Mouse (Mus musculus): Measurements from ENCODE around the gene Ddx47.

The Ddx47 gene

DNA sequence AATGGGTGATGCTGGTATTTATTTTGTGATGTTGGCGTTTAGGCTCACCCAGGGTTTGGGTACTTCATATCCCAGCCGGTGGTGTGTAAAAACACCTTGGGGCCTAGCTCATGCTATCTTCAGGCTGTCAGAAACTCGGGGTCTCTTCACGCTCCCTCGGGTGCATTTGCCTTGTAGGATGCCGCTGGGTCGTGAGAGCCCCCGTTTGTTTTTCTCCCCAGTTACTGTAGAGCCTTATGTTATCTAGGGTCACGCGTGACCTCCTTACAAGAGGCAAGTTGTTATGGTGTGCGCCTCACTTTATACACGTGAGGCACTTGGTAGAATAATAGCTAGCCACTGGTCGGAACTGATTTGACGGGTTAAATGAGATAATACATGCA, 313 bp downstream of the Ddx47 start:
- DNase-seq (ENCODE audit: low spot score): no peak

DNA sequence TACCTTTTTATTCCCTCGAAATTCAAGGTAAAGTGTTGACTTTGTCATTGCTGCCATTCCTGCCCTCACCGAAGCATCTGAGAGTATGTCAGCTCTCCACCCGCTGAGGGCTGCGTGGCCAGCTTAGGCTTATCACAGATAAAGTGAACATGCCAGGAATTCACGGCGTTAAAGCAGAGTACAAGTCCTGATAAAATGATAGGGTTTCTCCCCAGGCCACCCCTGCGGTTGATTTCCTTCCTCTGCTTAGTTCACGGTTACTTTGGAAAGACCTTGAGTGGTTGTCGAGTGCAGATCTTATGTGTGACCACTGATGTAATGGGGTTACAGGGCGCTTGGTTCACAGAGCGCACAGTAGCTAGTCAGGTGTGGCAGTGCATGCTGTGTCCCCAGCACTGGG, 5.8 kb downstream of the Ddx47 start:
- no peak for DNase-seq (ENCODE audit: low spot score)

DNA sequence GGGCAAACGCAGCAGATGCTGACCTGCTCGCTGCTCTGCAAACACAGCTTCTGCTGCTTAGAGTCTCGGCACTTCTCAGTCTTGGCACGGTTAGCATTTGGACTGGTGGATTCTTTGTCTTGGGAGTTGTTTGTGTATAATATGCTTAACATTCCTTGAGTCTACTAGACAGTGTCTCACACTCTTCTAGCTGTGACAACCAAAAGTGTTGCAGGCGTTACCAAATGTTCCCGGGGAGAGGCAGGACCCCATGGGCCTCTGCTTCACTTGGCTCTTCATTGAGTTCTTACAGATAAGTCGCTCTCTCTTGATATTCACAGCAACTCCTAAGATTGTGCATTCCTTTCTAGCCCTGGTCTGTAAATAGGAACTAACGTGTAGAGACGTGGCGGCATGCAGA, 8.2 kb downstream of the Ddx47 start:
- DNase-seq (ENCODE audit: low spot score): no peak

DNA sequence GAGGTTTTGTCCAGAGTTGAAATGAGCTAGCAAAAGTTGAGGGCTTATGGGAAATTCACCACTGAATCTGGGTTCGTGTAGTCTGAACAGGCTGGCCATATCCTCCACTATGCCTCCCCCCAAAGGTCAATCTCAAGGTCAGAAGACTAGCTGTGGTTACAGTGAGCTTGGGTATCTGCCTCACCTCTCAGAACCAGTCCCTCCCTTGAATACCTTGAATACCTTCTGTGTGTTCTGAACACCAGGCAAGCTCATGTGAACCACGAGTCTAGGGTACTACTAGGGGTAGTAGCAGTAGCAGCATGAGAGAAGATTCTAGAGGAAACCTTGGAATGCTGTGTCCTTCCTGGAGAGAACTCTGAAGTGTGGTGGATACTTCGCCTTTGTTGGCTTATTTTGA, 10.2 kb downstream of the Ddx47 start:
- DNase-seq (ENCODE audit: low spot score): no peak

DNA sequence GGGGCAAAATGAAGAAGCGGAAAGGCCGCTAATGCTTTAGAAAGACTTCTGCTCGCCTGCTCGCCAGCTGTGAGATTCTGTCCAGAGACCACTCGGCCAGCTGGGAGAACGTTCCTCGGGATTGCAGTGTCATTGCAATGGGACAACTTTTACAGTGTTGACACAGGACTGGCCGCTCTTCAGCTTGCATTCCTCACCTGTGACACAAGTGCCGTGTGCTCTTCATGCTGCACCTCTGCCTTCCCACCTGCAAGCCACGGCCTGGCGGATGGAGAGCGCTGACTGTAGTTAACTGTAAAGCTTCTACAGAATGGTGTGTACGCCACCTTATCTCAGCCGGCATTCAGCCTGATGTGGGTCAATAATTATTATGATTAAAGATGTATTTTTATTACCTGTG, 12.0 kb downstream of the Ddx47 start:
- DNase-seq (ENCODE audit: low spot score): no peak

DNA sequence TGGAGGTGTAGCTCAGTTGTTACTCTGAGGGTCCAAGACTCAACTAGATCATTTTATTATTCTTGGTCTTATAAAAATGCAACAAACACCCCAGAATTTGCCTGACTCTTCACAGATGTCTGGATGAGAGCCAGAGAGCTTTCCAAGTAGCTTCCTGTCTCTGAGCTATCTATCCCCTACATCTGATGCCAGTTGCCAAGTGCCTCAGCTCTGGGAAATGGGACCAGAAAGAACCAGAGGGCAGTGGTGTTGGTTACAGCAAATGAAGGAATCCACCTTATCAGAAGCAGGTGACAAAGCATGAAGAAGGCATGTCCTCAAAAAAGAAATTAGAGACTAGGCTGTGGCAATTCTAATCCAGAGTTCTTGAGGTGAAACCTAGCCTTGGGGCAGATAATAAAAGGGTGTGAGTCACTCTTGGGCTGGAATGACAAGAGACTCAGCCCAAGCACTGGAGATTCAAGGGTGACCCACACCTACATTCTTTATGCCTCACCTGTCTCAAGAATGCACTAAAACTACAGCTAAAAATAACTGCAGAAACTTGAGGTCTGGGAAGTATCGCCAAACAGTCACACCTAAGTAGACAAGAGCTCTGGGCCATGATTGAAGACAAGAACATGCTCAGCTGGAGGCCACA, 13.5 kb downstream of the Ddx47 start:
- no peak for DNase-seq (ENCODE audit: low spot score)

DNA sequence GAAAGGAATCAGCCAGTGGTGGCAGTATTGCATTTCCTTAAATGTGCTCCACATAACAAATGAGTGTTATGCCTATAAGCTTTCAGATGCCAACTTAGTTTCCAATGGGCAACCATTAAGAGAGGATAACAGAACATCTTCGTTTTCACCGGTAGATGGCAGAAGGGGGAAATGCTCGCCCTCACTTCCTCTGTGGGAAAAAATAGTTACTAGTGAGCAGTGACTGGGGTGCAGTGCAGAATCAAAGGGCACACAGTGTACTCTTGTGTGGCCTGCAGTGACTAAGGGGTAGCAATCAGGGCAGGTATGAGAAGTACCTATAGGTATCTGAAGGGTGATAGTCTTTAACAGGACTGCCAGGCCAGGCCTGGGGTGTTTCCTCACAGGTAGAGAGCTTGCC, 14.8 kb downstream of the Ddx47 start:
- DNase-seq (ENCODE audit: low spot score): peak; percentile 31

DNA sequence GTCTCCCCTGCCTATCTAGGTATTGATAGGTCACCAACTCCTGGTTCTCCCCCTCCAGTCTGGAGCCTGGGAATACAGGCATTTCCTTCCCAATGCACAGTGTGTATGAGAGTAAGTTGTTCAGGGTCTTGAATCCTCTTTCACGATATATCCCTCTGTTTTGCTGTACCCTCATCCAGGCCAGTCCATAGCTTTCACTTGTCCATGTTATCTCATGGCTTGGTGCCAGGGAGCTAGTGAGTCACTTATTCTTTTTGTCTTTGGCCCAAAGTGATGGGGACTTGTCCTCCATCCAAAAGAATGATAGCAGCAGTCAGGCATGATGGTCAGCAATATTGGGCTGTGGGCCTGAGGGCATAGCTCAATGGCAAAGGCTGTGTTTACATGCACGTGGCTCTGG, 15.3 kb downstream of the Ddx47 start:
- no peak for DNase-seq (ENCODE audit: low spot score)

DNA sequence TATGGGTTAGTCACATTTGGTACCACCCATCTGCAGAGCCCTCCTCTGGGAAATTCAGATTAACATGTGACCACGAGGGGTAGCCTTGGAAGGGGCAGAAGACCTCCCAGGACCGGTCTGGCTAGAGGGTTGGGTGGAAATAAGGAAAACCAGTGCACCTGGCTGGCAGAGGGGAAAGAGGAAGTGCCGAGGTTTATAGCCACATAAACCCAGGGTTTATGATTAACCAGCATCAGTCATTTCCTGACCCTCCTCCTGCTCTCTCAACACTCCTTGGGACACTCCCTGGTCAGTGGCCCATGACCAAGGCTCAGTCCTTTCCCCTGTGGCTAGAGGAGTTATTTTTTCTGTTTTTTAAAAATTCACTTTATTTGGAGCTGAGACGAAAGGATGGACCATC, 17.8 kb downstream of the Ddx47 start:
- no peak for DNase-seq (ENCODE audit: low spot score)

DNA sequence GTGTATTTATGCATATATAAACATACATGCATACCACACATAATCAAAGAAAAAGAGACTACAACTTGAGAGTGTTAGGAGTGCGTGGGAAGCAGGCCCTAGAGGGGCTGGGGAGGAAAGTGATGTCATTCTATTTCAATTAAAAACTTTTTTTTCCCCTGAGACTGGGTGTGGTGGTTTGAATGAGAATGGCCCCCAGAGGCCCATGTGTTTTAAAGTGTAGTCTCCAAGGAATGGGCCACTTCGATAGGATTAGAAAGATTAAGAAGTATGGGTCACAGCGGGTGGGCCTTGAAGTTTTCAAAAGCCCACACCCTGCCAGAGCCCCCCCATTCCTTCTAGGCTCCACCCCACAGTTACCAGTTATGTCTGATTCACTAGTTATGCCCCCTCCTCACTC, 27.3 kb downstream of the Ddx47 start:
- DNase-seq (ENCODE audit: low spot score): no peak

DNA sequence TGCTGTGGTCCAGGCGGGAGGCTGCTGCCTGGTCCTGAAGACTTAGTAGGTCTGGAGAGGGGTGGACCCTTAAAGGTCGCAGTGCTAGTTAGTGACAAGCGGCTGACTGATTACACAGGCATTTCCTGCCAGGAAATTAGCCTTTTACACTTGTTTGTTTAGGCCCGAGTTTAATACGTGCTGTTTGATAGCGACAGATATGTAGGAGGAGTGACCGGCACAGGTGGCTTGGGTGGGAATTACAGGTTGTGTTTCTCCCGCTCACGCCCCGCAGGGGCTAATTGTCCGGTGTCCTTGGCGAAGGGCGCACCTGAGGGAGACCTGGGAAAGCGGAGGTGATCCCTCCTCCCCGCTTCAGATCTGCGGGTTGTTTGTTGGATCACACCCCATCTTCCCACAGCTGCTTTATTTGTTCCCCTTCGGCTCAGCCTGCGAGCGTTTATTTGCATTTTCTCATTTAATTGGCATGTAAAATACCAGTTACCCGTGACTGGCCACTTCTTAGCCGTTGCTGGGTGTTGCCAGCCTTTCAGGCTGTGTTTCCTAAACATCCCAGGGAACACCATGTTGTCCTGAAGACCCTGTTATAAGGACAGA, 29.0 kb downstream of the Ddx47 start:
- DNase-seq (ENCODE audit: low spot score): no peak

DNA sequence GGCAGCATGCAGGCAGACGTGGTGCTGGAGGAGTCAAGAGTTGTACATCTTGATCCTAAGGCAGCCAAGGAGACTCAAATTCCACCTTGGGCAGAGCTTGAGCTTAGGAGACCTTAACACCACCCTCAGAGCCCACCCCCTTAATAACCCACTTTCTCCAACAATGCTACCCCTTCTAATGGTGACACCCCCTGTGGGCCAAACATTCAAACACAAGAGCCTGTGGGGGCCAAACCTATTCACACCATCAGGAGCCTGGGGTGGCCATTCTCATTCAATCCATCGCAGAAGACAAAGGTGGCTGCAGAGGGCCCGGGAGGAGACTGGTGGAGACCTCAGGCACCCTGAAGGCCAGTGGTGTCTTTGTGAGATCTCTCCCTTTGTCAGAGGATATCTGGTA, 30.5 kb downstream of the Ddx47 start:
- DNase-seq (ENCODE audit: low spot score): no peak

DNA sequence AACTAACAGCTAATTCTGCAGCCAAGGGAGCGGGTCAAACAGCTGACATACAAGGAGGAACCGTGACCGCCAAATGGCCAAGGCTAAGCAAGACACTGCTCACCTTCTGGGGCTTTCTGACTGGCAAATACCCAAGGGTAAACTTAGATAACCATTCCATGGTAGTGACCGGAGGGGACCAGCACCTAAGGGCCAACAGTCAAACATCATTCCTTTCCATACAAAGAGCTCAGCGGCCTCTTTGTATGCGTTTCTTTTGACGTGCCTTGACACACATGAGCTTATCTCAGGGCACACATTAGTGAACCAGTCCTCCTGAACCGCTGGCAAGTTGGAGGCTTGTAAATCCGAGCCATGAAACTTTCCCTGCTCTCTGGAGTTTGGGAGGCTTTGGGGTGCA, 35.9 kb downstream of the Ddx47 start:
- DNase-seq (ENCODE audit: low spot score): no peak

DNA sequence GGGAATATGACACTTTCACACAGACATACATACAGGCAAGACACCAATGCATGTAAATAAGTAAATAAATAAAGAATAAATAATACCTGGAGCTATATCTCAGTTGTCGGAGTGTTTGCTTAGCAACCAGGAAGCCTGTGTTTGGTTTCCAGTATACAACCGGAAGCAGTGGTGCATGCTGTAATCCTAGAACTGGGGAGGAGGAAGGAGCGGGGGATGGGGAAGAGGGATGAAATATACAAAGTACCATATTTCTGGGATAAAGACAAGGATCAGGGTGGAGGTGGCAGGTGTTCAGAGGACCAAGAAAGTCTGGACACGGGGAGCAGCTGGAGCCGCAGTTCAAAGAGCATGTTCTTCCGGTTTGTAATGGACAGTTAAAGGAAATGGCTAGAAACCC, 37.1 kb downstream of the Ddx47 start:
- no peak for DNase-seq (ENCODE audit: low spot score)

DNA sequence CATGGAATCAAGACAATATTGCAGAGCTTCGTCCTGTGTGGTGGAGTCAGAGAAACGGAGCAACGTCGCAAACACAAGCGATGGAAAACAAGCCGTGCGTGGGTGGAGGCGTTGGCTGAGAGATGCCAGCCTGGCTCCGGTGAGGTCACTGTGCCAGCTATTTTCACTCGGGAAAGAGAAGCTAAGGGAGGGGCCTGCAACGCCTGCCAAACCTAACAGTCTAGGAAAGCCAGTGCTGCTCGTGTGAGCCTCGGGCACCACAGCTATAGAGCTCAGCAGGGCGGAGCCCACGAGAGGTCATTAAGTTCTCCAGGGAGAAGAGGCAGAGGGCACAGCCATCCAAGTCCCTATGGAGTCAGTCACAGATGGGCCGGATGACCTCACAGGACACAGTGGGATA, 37.5 kb downstream of the Ddx47 start:
- DNase-seq (ENCODE audit: low spot score): no peak

DNA sequence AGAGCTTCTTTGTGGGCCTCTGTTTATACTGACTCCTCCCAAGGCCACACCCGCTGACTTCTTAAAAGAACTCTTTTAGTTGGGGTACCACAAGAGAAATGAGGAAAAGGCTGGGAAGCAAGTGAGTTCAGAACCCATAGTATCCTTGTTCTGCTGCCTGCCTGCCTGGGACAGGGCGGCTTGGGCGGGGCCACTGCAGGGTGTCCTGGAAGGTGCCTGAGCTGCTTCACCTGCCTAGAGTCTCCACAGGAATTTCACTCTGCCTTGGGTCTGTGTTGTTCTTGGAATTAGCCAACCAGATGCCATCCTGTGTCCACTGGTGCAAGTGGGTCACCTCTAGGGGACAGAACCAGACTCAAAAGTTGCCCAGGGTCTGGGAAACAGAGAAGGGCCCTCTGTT, 42.4 kb downstream of the Ddx47 start:
- no peak for DNase-seq (ENCODE audit: low spot score)

DNA sequence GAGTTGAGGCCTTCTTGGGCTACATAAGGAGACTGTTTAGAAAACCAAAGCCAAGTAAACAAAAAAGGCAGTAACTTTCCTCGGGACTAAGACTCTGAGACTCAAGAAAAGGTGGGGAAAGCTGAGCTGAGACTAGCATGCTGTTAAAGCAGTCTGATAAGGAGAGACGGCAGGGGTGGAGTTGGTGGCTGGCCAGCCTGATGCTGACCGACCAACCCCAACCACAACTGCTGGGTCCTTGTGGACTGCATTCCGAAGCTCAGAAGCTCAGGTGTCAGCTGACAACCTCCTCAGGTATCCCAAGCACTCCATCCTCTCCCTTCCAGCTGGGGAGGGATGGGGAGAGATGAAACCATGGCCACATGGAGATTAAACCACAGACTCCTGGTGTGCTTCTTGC, 44.5 kb downstream of the Ddx47 start:
- no peak for DNase-seq (ENCODE audit: low spot score)

DNA sequence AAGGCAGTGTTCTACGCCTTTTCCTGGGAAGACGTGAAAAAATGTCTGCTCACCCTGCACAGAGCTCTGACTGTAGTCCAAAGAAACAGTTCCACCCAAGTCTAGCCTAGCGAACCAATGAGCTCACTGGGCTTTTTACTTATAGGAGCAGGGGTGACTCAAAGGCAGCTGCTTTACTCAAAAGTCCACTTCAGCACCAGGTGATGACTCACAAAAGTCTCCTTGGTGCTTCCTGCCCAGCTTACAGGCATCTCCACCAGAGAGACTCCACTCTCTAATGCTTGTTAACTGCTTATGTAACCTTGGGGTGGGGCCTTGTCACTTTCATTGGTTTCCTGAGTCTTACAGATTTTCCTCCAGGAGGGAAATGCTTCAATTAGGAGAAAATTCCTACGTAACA, 49.3 kb downstream of the Ddx47 start:
- DNase-seq (ENCODE audit: low spot score): no peak

DNA sequence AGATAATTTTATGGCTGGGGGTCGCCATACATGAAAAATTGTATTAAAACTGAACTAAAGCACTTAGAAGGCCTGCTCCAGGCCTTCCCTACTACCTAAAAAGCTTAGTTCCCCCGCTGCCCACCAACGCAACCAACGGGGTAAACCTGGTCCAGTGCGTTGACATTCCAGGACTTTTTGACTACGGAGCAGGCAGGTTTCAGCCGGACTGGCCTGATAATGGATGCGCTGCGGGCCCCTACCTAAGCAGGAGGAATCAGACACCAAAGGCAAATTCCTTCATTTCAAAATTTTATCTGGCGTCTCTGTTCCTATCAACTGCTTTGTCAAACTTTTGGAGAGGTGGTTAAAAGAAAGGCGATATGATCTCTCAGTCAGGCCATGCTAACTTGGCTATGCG, 53.2 kb downstream of the Ddx47 start:
- DNase-seq (ENCODE audit: low spot score): no peak

DNA sequence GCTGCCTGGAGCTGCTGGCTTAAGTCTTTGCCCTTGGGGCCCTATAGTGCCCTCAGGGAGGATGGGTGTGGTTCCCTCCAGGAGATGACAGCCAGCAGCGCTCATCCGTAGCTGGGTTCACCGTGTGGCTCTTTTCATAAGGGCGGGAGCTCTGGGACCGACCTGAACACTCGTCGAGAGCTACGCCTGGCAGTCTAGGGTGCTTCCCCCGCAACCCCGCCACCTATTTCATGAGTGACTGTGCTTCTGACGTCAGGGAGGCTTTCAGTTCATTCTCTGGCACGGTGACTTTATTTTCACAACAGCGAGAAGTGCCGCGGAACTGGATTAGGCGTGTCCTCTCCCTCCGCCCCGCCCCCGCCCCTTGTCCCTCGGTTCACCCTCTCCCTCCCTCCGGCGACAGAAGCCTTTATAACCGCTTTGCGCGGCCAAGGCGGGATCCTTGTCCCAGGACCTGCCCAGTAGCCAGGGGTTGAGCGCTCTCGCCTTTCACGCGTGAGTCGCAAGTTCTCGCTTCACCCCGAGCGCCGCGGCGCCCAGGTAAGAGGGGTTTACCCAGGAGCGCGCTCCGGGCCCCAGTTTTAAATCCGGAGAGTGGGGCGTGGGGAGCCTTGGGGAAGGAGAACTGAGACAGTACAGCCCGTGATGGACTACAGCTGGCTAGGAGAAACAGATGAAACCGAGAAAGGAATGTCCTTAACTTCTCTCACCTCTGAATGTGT, 54.0 kb downstream of the Ddx47 start, which contains the start of gene Gprc5a:
Gprc5a (plus strand) TSS at position 416 of the 722 bp plus-strand sequence.
- no peak for DNase-seq (ENCODE audit: low spot score)

DNA sequence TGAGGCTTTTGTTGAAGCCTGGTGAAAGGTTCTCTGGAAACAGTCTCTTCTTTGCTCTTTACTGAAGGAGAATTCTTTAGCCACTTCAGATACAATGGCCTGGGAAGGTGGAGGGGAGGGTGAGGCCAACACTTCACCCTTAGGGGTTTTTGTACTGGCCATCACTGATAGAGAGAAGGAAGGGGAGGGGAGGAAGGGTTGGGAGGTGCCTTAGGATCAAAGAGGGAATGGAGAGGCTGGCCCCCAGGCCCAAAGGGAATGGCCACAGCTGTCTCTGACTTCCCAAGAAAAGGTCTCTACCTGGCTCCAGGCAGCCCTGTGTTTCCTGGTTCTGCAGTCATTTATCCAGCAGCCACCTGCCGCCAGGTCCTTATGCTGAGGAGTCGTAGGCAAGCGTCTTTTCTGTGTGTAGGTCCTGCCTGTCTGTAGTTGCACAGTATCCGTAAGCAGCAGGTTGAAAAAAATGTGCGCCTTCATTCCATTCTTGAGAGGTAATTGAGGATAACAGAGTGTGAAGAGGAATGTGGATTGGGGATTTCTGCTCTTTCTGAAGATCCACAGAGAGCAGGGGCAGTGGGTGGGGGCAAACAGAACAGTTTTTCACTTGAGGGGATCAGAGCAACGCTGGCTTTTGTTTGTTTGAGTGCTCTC, 55.5 kb downstream of the Ddx47 start:
- no peak for DNase-seq (ENCODE audit: low spot score)

DNA sequence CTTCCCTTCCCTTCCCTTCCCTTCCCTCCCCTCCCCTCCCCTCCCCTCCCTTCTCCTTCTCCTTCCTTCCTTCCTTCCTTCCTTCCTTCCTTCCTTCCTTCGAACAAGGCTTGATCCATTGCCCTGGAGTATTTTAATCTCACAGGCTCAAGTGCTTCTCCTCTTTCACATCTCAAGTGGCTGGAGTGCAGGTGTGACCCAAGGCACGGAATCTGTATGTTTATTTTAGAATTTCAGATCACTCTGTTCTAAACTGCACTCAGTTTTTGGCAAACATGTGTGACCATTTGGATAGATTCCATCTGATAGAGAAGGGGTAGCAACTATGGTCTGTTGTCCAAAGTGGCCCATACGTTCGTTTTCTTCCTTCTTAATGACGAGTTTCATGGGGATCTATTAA, 56.8 kb downstream of the Ddx47 start:
- DNase-seq (ENCODE audit: low spot score): no peak

DNA sequence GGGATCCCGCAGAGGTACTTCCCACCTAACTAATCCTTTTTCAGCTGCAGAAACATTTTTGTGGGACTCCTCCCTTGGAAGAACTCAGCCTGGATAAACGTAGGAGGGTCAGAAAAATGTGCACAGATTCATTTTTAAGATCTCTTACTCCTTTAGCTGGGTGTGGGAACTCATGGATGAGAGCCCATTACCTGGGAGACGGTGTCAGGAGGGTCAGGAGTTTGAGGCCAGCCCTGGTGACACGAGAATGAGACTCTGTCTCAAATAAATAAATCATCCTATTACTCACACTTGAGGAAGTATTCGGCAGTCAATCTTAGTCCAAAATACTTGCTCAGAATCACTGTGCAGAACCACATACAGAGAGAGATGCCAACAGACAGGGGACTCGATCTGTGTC, 58.4 kb downstream of the Ddx47 start:
- no peak for DNase-seq (ENCODE audit: low spot score)

Data from layer of hippocampus, adult 9-10 months (tissue).